Mouse (Mus musculus): Measurements from ENCODE around the gene Muc16. TPM values are rescaled to one million over a fixed set of nuclear protein-coding genes. Genes with fewer than 3 reads are reported as not detected.
A peak's percentile ranks its signal among the peaks of the same experiment; 100 is the strongest.

The Muc16 gene
- 1.0 and 1.3 TPM in 2 replicates for polyA plus RNA-seq (2015; fragmentation: Nextera tagmentation; extraction: Ambion mirVana)

- ATAC-seq (ENCODE audit: borderline replicate concordance, extremely low read depth, low FRiP score, low TSS enrichment): no peak
- WGBS: 76% methylated on average over 4 of the region's 4 CpGs
- H3K27ac ChIP-seq: no peak within 1 kb of the TSS
- H3K9me3 ChIP-seq: no peaks in the 10 kb centered on the region
- no peaks in the 10 kb centered on the region for H3K36me3 ChIP-seq
- H3K4me3 ChIP-seq: no peak within 1 kb of the TSS
- H3K4me2 ChIP-seq: no peak within 1 kb of the TSS
- H3K4me1 ChIP-seq: no peaks in the 10 kb centered on the region
- H3K27me3 ChIP-seq: no peaks in the 10 kb centered on the region
- H3K9ac ChIP-seq: no peak within 1 kb of the TSS
These were observed at the start of gene Muc16 for GRCm38 (mm10) chr9:18674480-18675154. TSS of gene Muc16 (minus strand) at chr9:18674530.

- no peak overlapping the region for H3K4me3 ChIP-seq
- H3K9me3 ChIP-seq: no peaks in the 10 kb centered on the region
- no peaks in the 10 kb centered on the region for H3K36me3 ChIP-seq
- H3K27ac ChIP-seq: no peak overlapping the region
- H3K4me2 ChIP-seq: no peak overlapping the region
- WGBS: 24% methylated on average over 4 of the region's 4 CpGs
- no peaks in the 10 kb centered on the region for H3K27me3 ChIP-seq
- peak; percentile 61; the same call in 1 of the 2 replicates for ATAC-seq (ENCODE audit: borderline replicate concordance, extremely low read depth, low FRiP score, low TSS enrichment)
- H3K4me1 ChIP-seq: peaks cover 4% of the 10 kb centered on the region; the same call in 1 of the 2 replicates
- H3K9ac ChIP-seq: no peak overlapping the region
These were observed 48.4 kb upstream of the Muc16 start for GRCm38 (mm10) chr9:18722712-18723099.

- H3K4me2 ChIP-seq: no peak overlapping the region
- H3K36me3 ChIP-seq: no peaks in the 10 kb centered on the region
- no peaks in the 10 kb centered on the region for H3K27me3 ChIP-seq
- H3K9ac ChIP-seq: no peak overlapping the region
- 17% methylated on average over 6 of the region's 6 CpGs for WGBS
- H3K4me1 ChIP-seq: peaks cover 4% of the 10 kb centered on the region; the same call in 1 of the 2 replicates
- peak overlapping the region; percentile 42; the same call in 1 of the 2 replicates for H3K27ac ChIP-seq
- no peak overlapping the region for H3K4me3 ChIP-seq
- H3K9me3 ChIP-seq: no peaks in the 10 kb centered on the region
- peak; percentile 87; the same call in 1 of the 2 replicates for ATAC-seq (ENCODE audit: borderline replicate concordance, extremely low read depth, low FRiP score, low TSS enrichment)
These were observed 47.8 kb upstream of the Muc16 start for GRCm38 (mm10) chr9:18721931-18722711.

- WGBS: 41% methylated on average over 2 of the region's 2 CpGs
- Histone ChIP-seq H3K4me2 (no peak overlapping the region), H3K27me3 (no peaks in the 10 kb centered on the region), H3K4me3 (no peak overlapping the region), H3K4me1 (peaks cover 4% of the 10 kb centered on the region; the same call in 1 of the 2 replicates), H3K36me3 (no peaks in the 10 kb centered on the region), H3K9ac (no peak overlapping the region), H3K27ac (no peak overlapping the region), H3K9me3 (no peaks in the 10 kb centered on the region)
- ATAC-seq (ENCODE audit: borderline replicate concordance, extremely low read depth, low FRiP score, low TSS enrichment): no peak
These were observed 46.7 kb upstream of the Muc16 start for GRCm38 (mm10) chr9:18721011-18721410.

GRCm38 (mm10) chr9:18705628-18706027 is 31.3 kb upstream of the Muc16 start:
- H3K36me3 ChIP-seq: no peaks in the 10 kb centered on the region

GRCm38 (mm10) chr9:18598366-18598765 is 76.0 kb downstream of the Muc16 start:
- 0 out of 2 replicates have a peak, but pooled peaks cover 4% of the 10 kb centered on the region for H3K9me3 ChIP-seq
- H3K27ac ChIP-seq: no peak overlapping the region
- no peaks in the 10 kb centered on the region for H3K36me3 ChIP-seq
- no peak overlapping the region for H3K4me2 ChIP-seq
- 55% methylated on average over 2 of the region's 2 CpGs for WGBS
- no peak overlapping the region for H3K9ac ChIP-seq
- no peak overlapping the region for H3K4me3 ChIP-seq
- no peaks in the 10 kb centered on the region for H3K27me3 ChIP-seq
- ATAC-seq (ENCODE audit: borderline replicate concordance, extremely low read depth, low FRiP score, low TSS enrichment): no peak
- no peaks in the 10 kb centered on the region for H3K4me1 ChIP-seq

More at GRCm38 (mm10) chr9:18705628-18706027, 31.3 kb upstream of the Muc16 start:
- Histone ChIP-seq H3K27ac (no peak overlapping the region), H3K27me3 (no peaks in the 10 kb centered on the region), H3K4me1 (no peaks in the 10 kb centered on the region), H3K9ac (no peak overlapping the region), H3K4me3 (no peak overlapping the region), H3K4me2 (no peak overlapping the region), H3K9me3 (no peaks in the 10 kb centered on the region)
- ATAC-seq (ENCODE audit: borderline replicate concordance, extremely low read depth, low FRiP score, low TSS enrichment): no peak

GRCm38 (mm10) chr9:18508098-18508497 is 166.2 kb downstream of the Muc16 start:
- Histone ChIP-seq H3K36me3 (no peaks in the 10 kb centered on the region), H3K4me3 (no peak overlapping the region), H3K9ac (no peak overlapping the region), H3K27ac (no peak overlapping the region), H3K9me3 (no peaks in the 10 kb centered on the region), H3K27me3 (no peaks in the 10 kb centered on the region), H3K4me1 (no peaks in the 10 kb centered on the region), H3K4me2 (no peak overlapping the region)
- ATAC-seq (ENCODE audit: borderline replicate concordance, extremely low read depth, low FRiP score, low TSS enrichment): no peak
- WGBS: 43% methylated on average over 2 of the region's 2 CpGs

GRCm38 (mm10) chr9:18478168-18478567 is 196.2 kb downstream of the Muc16 start, which contains the start of the genes Zfp558 and Mbd3l1:
TSS of gene Zfp558 (minus strand) at chr9:18478268.
TSS of gene Mbd3l1 (plus strand) at chr9:18478359.
- 60% methylated on average over 3 of the region's 3 CpGs for WGBS
- Histone ChIP-seq H3K36me3 (no peaks in the 10 kb centered on the region), H3K9ac (no peak within 1 kb of the TSS), H3K9me3 (no peaks in the 10 kb centered on the region), H3K4me2 (no peak within 1 kb of the TSS), H3K27me3 (no peaks in the 10 kb centered on the region), H3K27ac (no peak within 1 kb of the TSS), H3K4me3 (no peak within 1 kb of the TSS), H3K4me1 (0 out of 2 replicates have a peak, but pooled peaks cover under 1% of the 10 kb centered on the region)
- no peak for ATAC-seq (ENCODE audit: borderline replicate concordance, extremely low read depth, low FRiP score, low TSS enrichment)

GRCm38 (mm10) chr9:18473324-18474128 is 200.8 kb downstream of the Muc16 start:
- no peaks in the 10 kb centered on the region for H3K27me3 ChIP-seq
- 4% methylated on average over 39 of the region's 39 CpGs for WGBS
- ATAC-seq (ENCODE audit: borderline replicate concordance, extremely low read depth, low FRiP score, low TSS enrichment): peak; percentile 99
- H3K4me2 ChIP-seq: peak overlapping the region; percentile 76
- peaks cover 6% of the 10 kb centered on the region; the same call in 1 of the 2 replicates for H3K4me1 ChIP-seq
- H3K9ac ChIP-seq: peak overlapping the region; percentile 55
- no peaks in the 10 kb centered on the region for H3K36me3 ChIP-seq
- H3K27ac ChIP-seq: peak overlapping the region; percentile 91
- H3K4me3 ChIP-seq: peak overlapping the region; percentile 66
- H3K9me3 ChIP-seq: no peaks in the 10 kb centered on the region

- peaks cover 4% of the 10 kb centered on the region; the same call in 1 of the 2 replicates for H3K4me1 ChIP-seq
- H3K9me3 ChIP-seq: no peaks in the 10 kb centered on the region
- 86% methylated on average over 3 of the region's 3 CpGs for WGBS
- H3K4me2 ChIP-seq: no peak overlapping the region
- no peaks in the 10 kb centered on the region for H3K27me3 ChIP-seq
- no peaks in the 10 kb centered on the region; the same call in 1 of the 2 replicates for H3K36me3 ChIP-seq
- no peak overlapping the region for H3K4me3 ChIP-seq
- ATAC-seq (ENCODE audit: borderline replicate concordance, extremely low read depth, low FRiP score, low TSS enrichment): no peak
- H3K27ac ChIP-seq: no peak overlapping the region
- H3K9ac ChIP-seq: no peak overlapping the region
These were observed 206.3 kb downstream of the Muc16 start for GRCm38 (mm10) chr9:18468005-18468404.

GRCm38 (mm10) chr9:18467350-18467749 is 207.0 kb downstream of the Muc16 start:
- 78% methylated on average over 3 of the region's 3 CpGs for WGBS
- H3K27ac ChIP-seq: no peak overlapping the region
- no peak overlapping the region for H3K4me3 ChIP-seq
- ATAC-seq (ENCODE audit: borderline replicate concordance, extremely low read depth, low FRiP score, low TSS enrichment): no peak
- H3K27me3 ChIP-seq: no peaks in the 10 kb centered on the region
- no peaks in the 10 kb centered on the region for H3K4me1 ChIP-seq
- H3K9ac ChIP-seq: no peak overlapping the region
- H3K4me2 ChIP-seq: no peak overlapping the region
- H3K36me3 ChIP-seq: no peaks in the 10 kb centered on the region; the same call in 1 of the 2 replicates
- no peaks in the 10 kb centered on the region for H3K9me3 ChIP-seq
